Mouse (Mus musculus): ENCODE results near the gene Pcdh17. TPM values are rescaled to one million over a fixed set of nuclear protein-coding genes. Genes with fewer than 3 reads are reported as not detected.

Pcdh17 gene
- 10.2 and 11.3 TPM in 2 replicates for polyA plus RNA-seq (2012; rRNA removed)

DNA sequence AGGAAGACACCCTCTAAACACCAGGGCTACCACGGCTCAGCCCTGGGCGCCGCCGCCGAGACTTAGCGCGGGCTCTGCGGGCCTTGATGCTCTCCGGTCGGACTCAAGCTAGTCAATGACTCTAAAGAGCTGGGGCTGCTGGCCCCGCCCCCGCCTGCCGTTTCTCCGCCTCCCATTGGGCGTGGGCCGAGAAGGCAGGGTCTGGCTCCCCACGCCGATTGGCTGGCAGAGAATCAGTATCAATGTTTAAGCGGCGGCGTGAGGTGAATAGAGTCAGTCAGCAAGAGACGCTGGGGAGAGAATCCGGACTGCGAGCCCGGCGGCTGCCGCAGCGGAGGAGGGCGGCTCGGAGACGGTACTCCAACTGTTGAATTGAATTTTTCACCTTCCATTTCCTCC, at the start of gene Pcdh17:
Pcdh17 (plus strand) TSS at position 276 of the 399 bp plus-strand sequence.
- H3K4me3 ChIP-seq (ENCODE audit: insufficient read depth, low read length) = peak within 1 kb of the TSS; percentile 82
- H3K4me1 ChIP-seq (ENCODE audit: control insufficient read depth, insufficient read depth, low read length) = no peaks in the 10 kb centered on the region
- peak within 1 kb of the TSS; percentile 49 for H3K27ac ChIP-seq (ENCODE audit: insufficient read depth, low read length)
- TF ChIP-seq POLR2A (IDR thresholded peaks at IDR 0.05; ENCODE audit: extremely low read depth, insufficient read depth, low read length) (peak; percentile 98), CTCF (IDR thresholded peaks at IDR 0.05; ENCODE audit: extremely low read depth, insufficient read depth, low read length) (no peak)

DNA sequence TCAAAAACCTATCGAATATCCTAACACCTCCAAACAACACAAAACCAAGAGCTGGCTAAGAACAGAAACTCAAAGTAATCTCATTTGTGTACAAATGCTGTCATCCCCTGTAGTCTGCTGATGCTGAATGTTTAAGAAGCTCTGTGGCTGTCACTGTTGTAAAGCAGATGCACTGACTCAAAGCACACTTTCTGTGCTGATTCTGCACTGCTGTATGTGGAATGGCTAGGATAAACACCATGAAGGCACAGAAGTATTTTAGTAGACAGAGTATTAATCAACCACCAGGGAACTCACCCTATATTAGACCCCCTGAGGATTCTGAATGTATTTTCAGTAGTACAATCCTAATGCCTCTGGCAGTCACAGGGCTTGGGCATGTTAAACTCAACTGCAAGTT, 46.2 kb upstream of the Pcdh17 start:
- Histone ChIP-seq H3K27ac (ENCODE audit: insufficient read depth, low read length) (no peak overlapping the region), H3K4me1 (ENCODE audit: control insufficient read depth, insufficient read depth, low read length) (no peaks in the 10 kb centered on the region), H3K4me3 (ENCODE audit: insufficient read depth, low read length) (no peak overlapping the region)
- TF ChIP-seq CTCF (IDR thresholded peaks at IDR 0.05; ENCODE audit: extremely low read depth, insufficient read depth, low read length) (no peak), POLR2A (IDR thresholded peaks at IDR 0.05; ENCODE audit: extremely low read depth, insufficient read depth, low read length) (no peak)

- Histone ChIP-seq H3K27ac (ENCODE audit: insufficient read depth, low read length) (no peak overlapping the region), H3K4me3 (ENCODE audit: insufficient read depth, low read length) (no peak overlapping the region)
Observed at GRCm38 (mm10) chr14:84424736-84425135, 18.6 kb upstream of the Pcdh17 start.

GRCm38 (mm10) chr14:84426616-84427015, 16.7 kb upstream of the Pcdh17 start:
- no peak for TF ChIP-seq CTCF (IDR thresholded peaks at IDR 0.05; ENCODE audit: extremely low read depth, insufficient read depth, low read length)
- TF ChIP-seq POLR2A (IDR thresholded peaks at IDR 0.05; ENCODE audit: extremely low read depth, insufficient read depth, low read length) = no peak
- Histone ChIP-seq H3K27ac (ENCODE audit: insufficient read depth, low read length) (no peak overlapping the region), H3K4me1 (ENCODE audit: control insufficient read depth, insufficient read depth, low read length) (no peaks in the 10 kb centered on the region), H3K4me3 (ENCODE audit: insufficient read depth, low read length) (no peak overlapping the region)

More at GRCm38 (mm10) chr14:84424736-84425135, 18.6 kb upstream of the Pcdh17 start:
- no peaks in the 10 kb centered on the region for H3K4me1 ChIP-seq (ENCODE audit: control insufficient read depth, insufficient read depth, low read length)
- TF ChIP-seq POLR2A (IDR thresholded peaks at IDR 0.05; ENCODE audit: extremely low read depth, insufficient read depth, low read length) = no peak
- TF ChIP-seq CTCF (IDR thresholded peaks at IDR 0.05; ENCODE audit: extremely low read depth, insufficient read depth, low read length) = no peak

DNA sequence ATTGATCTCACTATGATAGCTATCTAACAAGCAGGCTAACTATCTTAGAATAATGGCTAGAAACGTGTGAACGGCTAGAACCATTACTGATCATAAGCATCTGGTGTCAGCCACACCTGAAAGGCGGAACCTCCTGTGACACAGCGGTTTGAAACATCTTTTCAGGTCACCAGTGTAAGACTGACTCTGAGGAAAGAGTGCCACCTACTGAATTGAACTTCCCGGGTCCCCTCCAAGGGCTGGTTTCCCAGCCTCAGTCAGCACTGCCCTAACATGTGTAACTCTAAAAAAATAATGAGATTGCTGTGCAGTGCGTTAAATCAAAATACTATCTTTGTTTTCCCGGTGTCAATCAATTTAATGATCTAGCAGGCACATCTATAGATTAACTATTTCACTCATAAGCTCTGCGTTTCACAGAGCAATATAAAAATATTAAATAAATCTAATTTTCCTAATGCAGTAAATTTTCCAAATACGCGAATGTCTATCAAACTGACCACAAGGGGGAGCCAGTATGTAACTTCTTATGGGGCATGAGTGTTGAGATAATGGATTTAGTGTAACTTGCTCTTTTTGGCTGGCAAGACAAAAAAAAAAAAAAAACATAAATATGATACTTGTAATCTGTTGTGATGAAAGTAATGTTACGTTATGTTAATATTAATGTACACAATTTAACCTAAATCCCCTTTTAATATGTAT, 5.1 kb upstream of the Pcdh17 start:
- no peak overlapping the region for H3K27ac ChIP-seq (ENCODE audit: insufficient read depth, low read length)
- H3K4me3 ChIP-seq (ENCODE audit: insufficient read depth, low read length) = no peak overlapping the region
- TF ChIP-seq POLR2A (IDR thresholded peaks at IDR 0.05; ENCODE audit: extremely low read depth, insufficient read depth, low read length) (no peak), CTCF (IDR thresholded peaks at IDR 0.05; ENCODE audit: extremely low read depth, insufficient read depth, low read length) (no peak)
- no peaks in the 10 kb centered on the region for H3K4me1 ChIP-seq (ENCODE audit: control insufficient read depth, insufficient read depth, low read length)

DNA sequence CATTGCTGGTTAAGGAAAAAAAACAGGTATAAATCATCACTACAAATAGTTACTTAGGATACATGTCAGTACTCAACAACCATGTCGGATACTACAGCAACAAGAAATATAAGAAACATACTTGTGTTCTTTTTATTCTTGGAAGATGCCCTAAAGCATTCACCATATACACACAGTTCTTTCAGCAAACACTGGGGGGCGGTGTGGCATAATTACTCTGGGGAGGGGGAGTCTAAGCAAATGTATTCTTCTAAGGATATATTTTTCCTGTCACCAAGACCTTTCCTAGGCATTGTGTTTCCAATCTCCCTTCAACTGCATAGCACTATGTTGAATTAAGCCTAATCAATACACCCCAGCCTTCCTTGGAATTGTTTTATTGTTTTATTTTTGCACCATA, 2.5 kb upstream of the Pcdh17 start:
- Histone ChIP-seq H3K4me1 (ENCODE audit: control insufficient read depth, insufficient read depth, low read length) (no peaks in the 10 kb centered on the region), H3K4me3 (ENCODE audit: insufficient read depth, low read length) (no peak overlapping the region), H3K27ac (ENCODE audit: insufficient read depth, low read length) (no peak overlapping the region)
- peak; percentile 27; the same call in 1 of the 2 replicates for TF ChIP-seq CTCF (IDR thresholded peaks at IDR 0.05; ENCODE audit: extremely low read depth, insufficient read depth, low read length)
- TF ChIP-seq POLR2A (IDR thresholded peaks at IDR 0.05; ENCODE audit: extremely low read depth, insufficient read depth, low read length) = no peak

DNA sequence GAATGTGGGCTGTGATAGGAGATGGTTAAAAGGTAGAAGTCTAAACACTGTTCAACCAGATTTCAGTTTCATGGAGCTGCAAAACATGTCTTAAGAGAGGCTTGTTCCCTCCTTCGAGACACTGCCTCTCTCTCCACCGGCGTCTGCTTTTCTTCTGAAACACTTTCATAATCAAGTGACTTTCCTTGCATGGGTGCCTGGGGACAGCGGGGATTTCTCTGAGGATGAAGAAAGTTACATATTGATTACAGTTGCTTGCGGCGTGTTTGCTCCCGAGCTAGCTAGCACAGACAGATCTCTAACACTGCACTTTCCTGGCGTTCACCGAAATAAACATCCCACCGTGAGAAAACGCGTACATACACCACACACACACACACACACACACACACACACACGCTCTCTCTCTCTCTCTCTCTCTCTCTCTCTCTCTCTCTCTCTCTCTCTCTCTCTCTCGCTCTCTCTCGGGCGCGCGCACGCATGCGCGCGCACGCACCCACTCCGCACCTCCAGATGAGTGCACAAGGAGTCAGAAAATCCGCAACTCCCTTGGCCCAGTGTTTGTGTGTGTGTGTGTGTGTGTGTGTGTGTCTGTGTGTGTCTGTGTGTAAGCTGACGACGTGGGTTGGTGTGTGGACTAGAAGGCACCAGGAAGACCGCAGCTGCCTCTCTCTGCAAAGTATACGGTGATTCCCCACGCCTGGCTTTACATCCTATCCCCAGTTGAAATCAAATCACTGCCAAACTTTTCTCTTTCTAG, 655 bp upstream of the Pcdh17 start:
- Histone ChIP-seq H3K27ac (ENCODE audit: insufficient read depth, low read length) (peak overlapping the region; percentile 49), H3K4me1 (ENCODE audit: control insufficient read depth, insufficient read depth, low read length) (no peaks in the 10 kb centered on the region), H3K4me3 (ENCODE audit: insufficient read depth, low read length) (peak overlapping the region; percentile 82)
- TF ChIP-seq CTCF (IDR thresholded peaks at IDR 0.05; ENCODE audit: extremely low read depth, insufficient read depth, low read length) (no peak), POLR2A (IDR thresholded peaks at IDR 0.05; ENCODE audit: extremely low read depth, insufficient read depth, low read length) (no peak)

DNA sequence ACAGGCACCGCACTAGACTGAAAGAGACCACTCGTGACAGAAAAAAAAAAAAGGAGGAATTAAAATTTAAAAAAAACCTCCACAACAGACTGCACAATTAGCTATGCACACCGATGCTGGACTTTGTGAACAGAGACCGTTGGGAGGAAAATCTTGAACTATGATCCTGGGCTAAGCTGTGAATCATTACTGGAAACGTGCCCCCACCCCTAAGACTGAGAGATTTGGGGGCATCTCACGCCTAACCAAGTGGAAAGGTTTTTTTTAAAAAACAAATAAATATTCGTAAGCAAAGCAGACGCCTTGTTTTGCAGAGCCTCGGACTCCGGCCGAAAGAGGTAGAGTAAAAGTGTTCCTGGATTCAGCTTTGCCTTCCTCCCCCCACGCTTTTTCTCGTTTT, 398 bp downstream of the Pcdh17 start:
- Histone ChIP-seq H3K4me3 (ENCODE audit: insufficient read depth, low read length) (peak overlapping the region; percentile 82), H3K4me1 (ENCODE audit: control insufficient read depth, insufficient read depth, low read length) (no peaks in the 10 kb centered on the region), H3K27ac (ENCODE audit: insufficient read depth, low read length) (peak overlapping the region; percentile 47; the same call in 1 of the 2 replicates)
- TF ChIP-seq CTCF (IDR thresholded peaks at IDR 0.05; ENCODE audit: extremely low read depth, insufficient read depth, low read length) = no peak
- no peak for TF ChIP-seq POLR2A (IDR thresholded peaks at IDR 0.05; ENCODE audit: extremely low read depth, insufficient read depth, low read length)

DNA sequence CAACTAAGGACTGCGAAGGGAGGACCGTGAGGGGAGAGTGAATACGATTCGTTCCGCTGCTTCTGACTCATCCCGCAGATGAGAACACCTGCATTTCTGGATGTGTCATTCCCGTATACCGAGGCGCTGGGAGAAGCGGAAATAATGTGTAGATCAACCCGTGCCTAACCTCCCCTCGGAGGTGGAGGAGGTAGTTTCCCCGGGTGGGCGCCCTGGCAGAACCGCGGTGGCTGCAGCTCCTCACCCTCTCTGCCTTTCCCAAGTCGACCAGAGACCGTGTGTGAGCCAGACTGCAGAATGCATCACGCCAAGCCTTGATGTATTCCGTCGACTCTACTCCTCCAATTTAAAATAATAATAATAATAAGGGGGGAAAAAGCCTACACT, 906 bp downstream of the Pcdh17 start:
- Histone ChIP-seq H3K27ac (ENCODE audit: insufficient read depth, low read length) (peak overlapping the region; percentile 47; the same call in 1 of the 2 replicates), H3K4me1 (ENCODE audit: control insufficient read depth, insufficient read depth, low read length) (no peaks in the 10 kb centered on the region), H3K4me3 (ENCODE audit: insufficient read depth, low read length) (peak overlapping the region; percentile 82)
- TF ChIP-seq POLR2A (IDR thresholded peaks at IDR 0.05; ENCODE audit: extremely low read depth, insufficient read depth, low read length) = 0 out of 2 replicates have a peak, but pooled peaks have one; percentile 37
- TF ChIP-seq CTCF (IDR thresholded peaks at IDR 0.05; ENCODE audit: extremely low read depth, insufficient read depth, low read length) = no peak
